Mouse (Mus musculus): Measurements from ENCODE around the gene Syt11.
"Not testable (repeated sequence)": the region's sequence is repeated elsewhere in the genome, so short reads cannot be mapped to it uniquely, and the experiment has no call there.

Gene Syt11

GRCm38 (mm10) chr3:88719098-88719497 lies 55.9 kb downstream of the Syt11 start:
- no peak for DNase-seq

GRCm38 (mm10) chr3:88717831-88718230 lies 57.1 kb downstream of the Syt11 start:
- DNase-seq, result no peak

- no peak for DNase-seq
Measured at GRCm38 (mm10) chr3:88717198-88717798, 57.7 kb downstream of the Syt11 start.

- peak; percentile 73 for DNase-seq
Measured at GRCm38 (mm10) chr3:88716399-88717197, 58.4 kb downstream of the Syt11 start, which contains the start of gene Rit1. Gene Rit1 (plus strand): TSS chr3:88716838.

GRCm38 (mm10) chr3:88715716-88716115 lies 59.2 kb downstream of the Syt11 start:
- not testable (repeated sequence) for DNase-seq

- DNase-seq, result no peak
Measured at GRCm38 (mm10) chr3:88714725-88715124, 60.2 kb downstream of the Syt11 start.

GRCm38 (mm10) chr3:88713709-88714108 lies 61.3 kb downstream of the Syt11 start:
- DNase-seq, result no peak

GRCm38 (mm10) chr3:88701222-88701621 lies 73.7 kb downstream of the Syt11 start:
- DNase-seq, result no peak

GRCm38 (mm10) chr3:88700247-88700646 lies 74.7 kb downstream of the Syt11 start:
- no peak for DNase-seq

GRCm38 (mm10) chr3:88698834-88699233 lies 76.1 kb downstream of the Syt11 start:
- no peak for DNase-seq

- no peak for DNase-seq
Measured at GRCm38 (mm10) chr3:88698051-88698450, 76.9 kb downstream of the Syt11 start.

- no peak for DNase-seq
Measured at GRCm38 (mm10) chr3:88695545-88695944, 79.4 kb downstream of the Syt11 start.

Data from cerebellum, adult 8-10 months (tissue).